Comparison of ENCODE assay signal across 8 mouse cellular contexts in the genomic region with DNA sequence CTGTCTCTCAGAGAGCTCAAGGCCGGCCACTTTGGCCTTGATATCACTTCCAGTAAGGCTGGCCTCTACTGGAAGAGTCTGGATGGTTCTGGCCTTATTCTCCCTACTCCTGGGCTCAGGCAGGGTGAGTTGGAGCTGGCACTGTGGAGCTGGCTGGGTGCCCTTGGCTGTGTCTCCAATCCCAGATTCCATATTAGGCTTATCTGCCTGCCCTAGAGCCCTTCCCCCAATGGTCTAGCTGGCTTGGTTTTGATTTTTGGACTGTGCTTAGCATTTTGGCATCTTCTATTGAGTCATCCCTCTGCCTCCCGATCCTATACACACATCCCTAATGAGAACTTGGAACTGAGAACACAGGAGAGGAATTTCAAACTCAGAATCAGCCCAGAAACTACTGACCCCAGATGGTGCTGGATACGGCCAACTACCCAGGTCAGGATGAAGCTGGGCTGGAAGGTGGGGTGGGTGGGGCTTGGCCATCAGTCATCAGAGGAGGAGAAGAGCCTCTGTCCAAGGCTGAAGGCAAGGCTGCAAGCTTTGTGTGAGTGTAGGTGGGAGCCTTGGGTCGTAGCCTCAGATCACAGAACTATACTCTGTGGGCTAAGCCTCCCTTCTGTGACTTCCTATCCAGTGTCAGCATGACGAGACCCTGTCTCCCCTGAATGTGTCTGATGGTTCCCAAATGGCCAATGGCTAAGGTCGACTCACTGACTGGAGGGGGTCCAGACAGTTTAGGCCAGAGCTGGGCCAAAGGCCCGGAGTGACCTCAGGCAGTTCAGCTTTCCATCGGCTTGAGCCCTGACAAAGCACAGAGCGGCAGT.
DNase-seq lines count a peak whose midpoint lies in the region; ATAC-seq and TF ChIP-seq lines count a peak whose summit lies in the region.

No protein-coding gene starts in this region.

- H3K27me3 ChIP-seq in intestine, embryonic 15.5 days (replicated peaks): no peaks in the 10 kb centered on the region
- H3K27me3 ChIP-seq in intestine, postnatal 0 days (replicated peaks; ENCODE audit: control insufficient read depth, insufficient read depth, low read length): no peaks in the 10 kb centered on the region

- DNase-seq in adrenal gland, postnatal 36 days: peak; percentile 90 to 92
- peak; percentile 78 for DNase-seq in gastrocnemius, postnatal 14 days
- DNase-seq in kidney, postnatal 25 days: peak; percentile 35 to 60
- peak; percentile 49 for DNase-seq in ovary, postnatal 10 days (ENCODE audit: low spot score)
- DNase-seq in embryo, embryonic 10 days (ENCODE audit: low spot score): no peak
- no peak for DNase-seq in spleen, postnatal 4 days (ENCODE audit: low spot score in 2 of 2)

- H3K9me3 ChIP-seq in intestine, embryonic 15.5 days: no peaks in the 10 kb centered on the region
- no peaks in the 10 kb centered on the region for H3K9me3 ChIP-seq in intestine, postnatal 0 days (ENCODE audit: control insufficient read depth)

- no peak overlapping the region for H3K27ac ChIP-seq in intestine, embryonic 15.5 days
- H3K27ac ChIP-seq in intestine, postnatal 0 days (ENCODE audit: low read depth, low read length): no peak overlapping the region

- intact Hi-C loops in gastrocnemius, postnatal 14 days (cut with DNase I; ENCODE audit: low total_unique reads): no loop called here

- H3K9ac ChIP-seq in intestine, embryonic 15.5 days: no peak overlapping the region
- no peak overlapping the region for H3K9ac ChIP-seq in intestine, postnatal 0 days (ENCODE audit: low read depth, low read length)

- H3K36me3 ChIP-seq in intestine, embryonic 15.5 days: no peaks in the 10 kb centered on the region
- H3K36me3 ChIP-seq in intestine, postnatal 0 days (ENCODE audit: control insufficient read depth, insufficient read depth): no peaks in the 10 kb centered on the region

- ATAC-seq in intestine, embryonic 15.5 days: 0 out of 2 replicates have a peak, but pooled peaks have one; percentile 23
- ATAC-seq in intestine, postnatal 0 days: no peak

- no peak overlapping the region for H3K4me3 ChIP-seq in intestine, embryonic 15.5 days (replicated peaks)
- no peak overlapping the region for H3K4me3 ChIP-seq in intestine, postnatal 0 days (ENCODE audit: low read depth, low read length)

- H3K4me1 ChIP-seq in intestine, embryonic 15.5 days (replicated peaks): no peaks in the 10 kb centered on the region
- no peaks in the 10 kb centered on the region for H3K4me1 ChIP-seq in intestine, postnatal 0 days (replicated peaks; ENCODE audit: control insufficient read depth, insufficient read depth, low read length)

- no peak for TF ChIP-seq CTCF in intestine, postnatal 0 days (IDR thresholded peaks at IDR 0.05; ENCODE audit: low read depth)

- no peak overlapping the region for H3K4me2 ChIP-seq in intestine, embryonic 15.5 days (replicated peaks)
- H3K4me2 ChIP-seq in intestine, postnatal 0 days (replicated peaks; ENCODE audit: low read depth): no peak overlapping the region

- WGBS in intestine, embryonic 15.5 days: 70% methylated on average over 9 of the region's 9 CpGs
- 79% methylated on average over 9 of the region's 9 CpGs for WGBS in intestine, postnatal 0 days

Comparison
In these comparisons a context has a peak if more than half of its experiments do, and no peak if none do; other contexts are left out.
1. DNase-seq: peak in adrenal gland, postnatal 36 days (2 of 2), gastrocnemius, postnatal 14 days (single experiment), kidney, postnatal 25 days (2 of 2) and ovary, postnatal 10 days (single experiment); none in embryo, embryonic 10 days (single experiment) and spleen, postnatal 4 days (0 of 2).